Mouse (Mus musculus) liver, adult 2 months (tissue): ENCODE measurements around the gene Pld1.

Source experiments
- CTCF ChIP-seq: fragments of 200-500 bp; IDR thresholded peaks from 2 replicates; pipeline ENCODE4 v1.5.1; 2011; ENCODE audit warnings: low read depth, low read length, control low read depth
- POLR2A ChIP-seq: fragments of 200-500 bp; IDR thresholded peaks from 2 replicates; pipeline ENCODE4 v1.6.1; 2011; ENCODE audit warnings: low read length, control low read depth; ENCODE audit not compliant: insufficient read depth; ENCODE audit errors: extremely low read depth

DNA sequence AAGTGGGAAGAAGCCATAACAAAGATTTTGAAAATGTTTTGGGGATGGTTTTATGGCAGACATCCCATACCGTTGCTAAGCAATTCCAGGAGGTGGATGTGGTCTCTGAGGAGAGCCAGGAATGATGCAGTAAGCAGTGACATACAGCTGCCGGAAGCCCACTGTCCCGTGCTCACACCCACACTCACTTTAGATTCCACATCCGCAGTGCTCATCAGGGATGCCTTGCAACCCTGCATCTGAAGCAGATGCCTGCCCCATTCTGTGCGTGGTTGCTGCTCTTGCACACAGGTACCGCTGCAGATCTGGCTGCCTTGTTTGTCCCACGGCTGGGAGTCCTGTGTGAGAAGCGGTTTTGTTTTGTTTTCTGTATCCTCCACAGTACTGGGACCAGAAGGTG, 30.2 kb downstream of the Pld1 start:
- TF ChIP-seq POLR2A (no peak), CTCF (no peak)
